Mouse (Mus musculus) midbrain, embryonic 14.5 days (tissue): Measurements from ENCODE around the gene Trim2. TPM values are rescaled to one million over a fixed set of nuclear protein-coding genes. Genes with fewer than 3 reads are reported as not detected.

Experiments used
- ATAC-seq: fragments of 200-750 bp; cut with Nextera tagmentation; 2 replicates; pipeline ENCODE4 v1.8.0; 2017; ENCODE audit warnings: moderate number of reproducible peaks, moderate library complexity; ENCODE audit not compliant: low FRiP score, low TSS enrichment
- DNase-seq: peaks from one replicate; pipeline ENCODE4 v3.0.0-alpha.2; 2015
- H3K27ac ChIP-seq: fragments of 300-500 bp; sonication (generic); replicated peaks from 2 replicates; pipeline ENCODE4 v1.5.1; 2014; ENCODE audit warnings: mild to moderate bottlenecking, low read depth, low read length, moderate library complexity
- H3K27me3 ChIP-seq: fragments of 300-500 bp; sonication (generic); 2 replicates; pipeline ENCODE4 v1.6.1; 2014; ENCODE audit warnings: low read length, control low read depth, mixed read lengths; ENCODE audit not compliant: control insufficient read depth, insufficient read depth
- H3K36me3 ChIP-seq: fragments of 300-500 bp; sonication (generic); 2 replicates; pipeline ENCODE4 v1.6.1; 2014; ENCODE audit warnings: low read length, control low read depth; ENCODE audit not compliant: control insufficient read depth, insufficient read depth
- H3K4me1 ChIP-seq: fragments of 300-500 bp; sonication (generic); 2 replicates; pipeline ENCODE4 v1.6.1; 2014; ENCODE audit warnings: mild to moderate bottlenecking, antibody characterized with exemption, low read length, control low read depth; ENCODE audit not compliant: control insufficient read depth, insufficient read depth
- H3K4me2 ChIP-seq: fragments of 300-500 bp; sonication (generic); 2 replicates; pipeline ENCODE4 v1.6.1; 2014; ENCODE audit warnings: mild to moderate bottlenecking, low read length, moderate library complexity
- H3K4me3 ChIP-seq: fragments of 300-500 bp; sonication (generic); replicated peaks from 2 replicates; pipeline ENCODE4 v1.5.1; 2014; ENCODE audit warnings: low read depth, low read length
- H3K9ac ChIP-seq: fragments of 300-500 bp; sonication (generic); replicated peaks from 2 replicates; pipeline ENCODE4 v1.6.1; 2014; ENCODE audit warnings: mild to moderate bottlenecking, low read length, moderate library complexity
- H3K9me3 ChIP-seq: fragments of 300-500 bp; sonication (generic); 2 replicates; pipeline ENCODE4 v1.6.1; 2016; ENCODE audit warnings: low read length, control low read depth, mixed read lengths; ENCODE audit not compliant: control insufficient read depth
- WGBS: fragments of 180-500 bp; shearing (Covaris S2); extraction: QIAGEN DNeasy Blood & Tissue Kit; methylation state at CpG from one replicate; pipeline ENCODE4 v1.1.7; 2014; 5-methylcytosine and 5-hydroxymethylcytosine counted together
- polyA plus RNA-seq: library from polyadenylated mRNA; unstranded; fragments of >200 nt; fragmentation: Nextera tagmentation; extraction: Ambion mirVana; gene quantifications from 2 replicates; pipeline ENCODE4 v1.2.1, GENCODE M21; 2014

Gene Trim2
- polyA plus RNA-seq, 1 experiment from 2014 or later, result 154 TPM

DNA sequence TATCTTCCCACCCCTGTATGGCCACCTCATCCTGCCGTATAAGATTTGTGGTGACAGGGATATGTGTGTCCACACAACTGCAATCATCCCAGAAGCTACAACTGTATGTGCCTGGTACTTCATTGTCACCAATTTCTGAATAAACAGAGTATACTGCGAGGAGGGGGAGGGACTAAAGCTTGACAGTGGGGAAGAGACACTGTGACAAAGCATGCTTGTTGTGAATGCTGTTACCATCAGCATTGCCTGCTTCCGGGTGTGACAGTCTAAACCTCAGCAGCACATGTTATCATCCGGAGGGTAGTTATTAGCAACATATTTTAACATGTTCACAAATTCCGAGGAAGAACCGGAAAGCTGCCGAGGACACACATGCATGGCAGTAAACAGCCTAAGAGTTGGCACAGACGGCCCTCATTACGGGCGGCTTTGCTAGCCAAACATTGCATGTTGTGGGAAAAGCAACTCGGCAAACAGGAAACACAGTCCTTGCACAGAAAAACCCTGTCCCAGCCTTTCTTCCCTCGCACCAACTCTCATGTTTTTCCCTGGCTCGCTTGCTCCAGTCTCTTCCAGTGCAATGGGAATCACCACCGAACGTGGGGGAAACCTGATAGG, 90.8 kb downstream of the Trim2 start:
- DNase-seq (no peak), ATAC-seq (no peak)
- Histone ChIP-seq H3K27ac (peak overlapping the region; percentile 39; the same call in 1 of the 2 replicates), H3K36me3 (no peaks in the 10 kb centered on the region), H3K27me3 (no peaks in the 10 kb centered on the region), H3K9me3 (no peaks in the 10 kb centered on the region), H3K4me3 (no peak overlapping the region; the same call in 1 of the 2 replicates), H3K4me2 (peak overlapping the region; percentile 77), H3K9ac (0 out of 2 replicates have a peak overlapping the region, but pooled peaks have one; percentile 14), H3K4me1 (peaks cover 52% of the 10 kb centered on the region)
- WGBS, result 77% methylated on average over 15 of the region's 15 CpGs

DNA sequence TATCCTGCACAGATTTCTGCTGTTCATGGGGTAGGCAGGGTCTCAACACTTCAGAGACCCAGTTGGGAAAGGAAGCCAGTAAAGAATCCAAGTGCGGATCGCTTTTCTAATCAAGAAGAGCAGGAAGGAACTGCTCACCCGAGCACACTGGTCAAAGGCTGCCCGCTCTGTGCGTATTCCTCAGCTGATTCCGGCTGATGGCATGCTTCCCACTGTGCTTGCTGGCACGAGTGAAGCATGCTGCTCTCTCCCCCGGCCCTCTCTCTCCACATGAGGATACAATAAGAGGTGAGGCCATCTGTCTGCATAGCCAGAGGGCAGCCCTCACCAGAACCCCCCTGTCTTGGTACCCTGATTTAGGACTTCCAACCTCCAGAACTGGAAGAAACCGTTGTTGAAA, 91.4 kb downstream of the Trim2 start:
- Histone ChIP-seq H3K9me3 (no peaks in the 10 kb centered on the region), H3K4me1 (peaks cover 54% of the 10 kb centered on the region), H3K27ac (peak overlapping the region; percentile 39; the same call in 1 of the 2 replicates), H3K4me2 (peak overlapping the region; percentile 77), H3K4me3 (no peak overlapping the region; the same call in 1 of the 2 replicates), H3K27me3 (no peaks in the 10 kb centered on the region), H3K36me3 (0 out of 2 replicates have a peak, but pooled peaks cover under 1% of the 10 kb centered on the region), H3K9ac (no peak overlapping the region; the same call in 1 of the 2 replicates)
- peak; percentile 68 for DNase-seq
- peak; percentile 22; the same call in 1 of the 2 replicates for ATAC-seq
- 34% methylated on average over 9 of the region's 9 CpGs for WGBS

DNA sequence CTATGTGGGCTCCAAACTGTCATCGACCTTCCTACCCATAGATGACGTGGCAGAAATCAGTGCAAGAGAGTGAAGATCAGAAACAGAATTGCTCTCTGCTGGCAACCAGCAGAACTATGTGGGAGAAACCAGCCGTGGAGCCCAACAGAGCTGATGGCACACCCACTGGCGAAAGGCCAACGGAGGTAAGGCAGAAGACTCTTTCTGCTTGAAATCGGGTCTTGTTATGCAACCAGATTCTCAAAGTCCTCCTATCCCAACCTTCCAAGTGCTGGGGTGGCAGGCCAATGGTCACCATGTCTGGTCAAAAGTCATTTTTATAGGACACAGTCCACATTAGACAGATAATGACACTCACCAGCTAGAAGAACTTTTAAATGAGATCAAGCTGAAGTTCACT, 92.2 kb downstream of the Trim2 start:
- 86% methylated on average over 6 of the region's 6 CpGs for WGBS
- H3K9me3 ChIP-seq, result no peaks in the 10 kb centered on the region
- peaks cover 8% of the 10 kb centered on the region for H3K36me3 ChIP-seq
- H3K27ac ChIP-seq, result no peak overlapping the region
- H3K9ac ChIP-seq, result no peak overlapping the region
- no peak overlapping the region for H3K4me3 ChIP-seq
- H3K27me3 ChIP-seq, result no peaks in the 10 kb centered on the region
- ATAC-seq, result no peak
- peak overlapping the region; percentile 77; the same call in 1 of the 2 replicates for H3K4me2 ChIP-seq
- no peak for DNase-seq
- H3K4me1 ChIP-seq, result peaks cover 55% of the 10 kb centered on the region

DNA sequence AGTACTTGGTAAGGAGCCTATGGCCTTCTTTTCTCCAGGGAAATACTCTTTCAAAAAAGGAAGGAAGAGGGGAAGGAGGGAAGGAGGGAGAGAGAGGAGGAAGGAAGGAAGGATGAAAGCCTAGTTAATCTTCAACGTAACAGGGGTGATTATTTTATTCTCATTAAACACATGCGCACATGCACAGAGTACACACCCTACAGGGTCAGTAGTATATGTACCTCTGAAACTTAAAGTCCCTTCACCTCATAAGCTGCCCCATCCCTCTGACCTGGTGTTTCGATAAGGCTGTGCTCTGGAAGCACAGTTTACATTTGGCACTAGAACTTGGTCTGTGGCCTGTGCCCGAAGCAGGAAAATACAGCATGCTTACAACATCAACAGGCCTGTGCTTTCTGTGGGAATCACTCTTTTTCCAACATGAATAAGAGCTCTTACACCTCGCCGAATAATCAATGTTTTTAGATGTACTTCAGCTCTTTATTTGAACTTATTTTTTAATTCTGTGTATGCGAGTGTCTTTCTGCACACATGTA, 95.3 kb downstream of the Trim2 start:
- H3K4me3 ChIP-seq, result no peak overlapping the region
- ATAC-seq (no peak), DNase-seq (no peak)
- no peak overlapping the region for H3K9ac ChIP-seq
- no peaks in the 10 kb centered on the region for H3K27me3 ChIP-seq
- 89% methylated on average over 7 of the region's 7 CpGs for WGBS
- H3K36me3 ChIP-seq, result peaks cover 38% of the 10 kb centered on the region
- H3K27ac ChIP-seq, result no peak overlapping the region
- H3K4me1 ChIP-seq, result peaks cover 29% of the 10 kb centered on the region
- H3K9me3 ChIP-seq, result no peaks in the 10 kb centered on the region
- no peak overlapping the region for H3K4me2 ChIP-seq

DNA sequence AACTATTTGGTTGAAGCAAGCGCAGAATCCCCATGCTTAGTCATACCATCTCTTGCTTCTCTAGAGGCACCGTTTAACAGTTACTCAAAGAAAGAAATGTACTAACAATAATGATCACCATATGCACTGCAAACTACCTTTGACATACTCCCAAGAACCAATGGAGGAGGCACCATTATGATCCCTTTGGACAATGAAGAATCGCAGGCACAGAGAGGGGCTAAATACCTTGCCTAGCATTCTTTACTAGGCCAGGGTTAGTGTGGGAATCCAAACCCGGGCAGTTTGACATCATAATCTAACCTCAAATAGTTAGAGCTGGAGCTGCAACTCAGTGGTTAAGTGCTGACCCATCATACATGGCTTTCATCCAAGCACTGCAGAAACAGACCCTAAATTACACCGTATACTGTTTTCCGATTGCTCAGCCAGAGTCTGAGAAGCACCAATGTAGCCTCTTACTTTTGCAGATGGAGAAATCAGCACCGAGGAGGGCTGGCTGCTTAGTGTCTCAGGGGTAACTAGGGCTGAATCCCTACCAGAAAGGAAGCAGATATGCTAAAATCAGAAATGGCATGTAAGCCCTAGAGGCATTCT, 97.7 kb downstream of the Trim2 start:
- WGBS, result 85% methylated on average over 7 of the region's 7 CpGs
- Histone ChIP-seq H3K36me3 (peaks cover 58% of the 10 kb centered on the region), H3K4me3 (no peak overlapping the region), H3K4me2 (no peak overlapping the region), H3K27me3 (no peaks in the 10 kb centered on the region), H3K27ac (no peak overlapping the region), H3K9me3 (no peaks in the 10 kb centered on the region), H3K4me1 (peaks cover 7% of the 10 kb centered on the region), H3K9ac (no peak overlapping the region)
- ATAC-seq, result no peak
- no peak for DNase-seq

DNA sequence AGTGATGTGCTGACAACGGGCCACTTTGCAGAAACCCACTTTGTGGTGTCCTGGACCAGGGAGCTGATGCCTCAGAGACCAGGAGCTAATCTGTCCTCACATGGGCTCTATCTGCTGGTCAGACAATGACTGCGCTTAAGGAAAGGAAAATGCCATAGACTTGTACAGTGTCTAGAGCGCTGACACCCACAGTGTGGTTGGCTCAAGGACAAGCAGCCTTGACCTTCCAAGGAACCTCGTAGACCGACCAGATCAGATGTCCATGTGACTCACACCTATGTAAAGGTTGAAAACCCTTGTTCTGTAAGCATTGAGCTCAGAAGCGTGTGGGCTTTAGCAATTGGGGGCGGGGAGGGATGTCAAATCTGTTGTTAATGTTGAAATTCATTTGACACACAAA, 98.2 kb downstream of the Trim2 start:
- Histone ChIP-seq H3K27me3 (no peaks in the 10 kb centered on the region), H3K4me3 (no peak overlapping the region), H3K9ac (no peak overlapping the region), H3K27ac (no peak overlapping the region), H3K4me1 (peaks cover 7% of the 10 kb centered on the region), H3K4me2 (no peak overlapping the region), H3K9me3 (no peaks in the 10 kb centered on the region), H3K36me3 (peaks cover 58% of the 10 kb centered on the region)
- DNase-seq (no peak), ATAC-seq (no peak)
- WGBS, result 94% methylated on average over 7 of the region's 7 CpGs

DNA sequence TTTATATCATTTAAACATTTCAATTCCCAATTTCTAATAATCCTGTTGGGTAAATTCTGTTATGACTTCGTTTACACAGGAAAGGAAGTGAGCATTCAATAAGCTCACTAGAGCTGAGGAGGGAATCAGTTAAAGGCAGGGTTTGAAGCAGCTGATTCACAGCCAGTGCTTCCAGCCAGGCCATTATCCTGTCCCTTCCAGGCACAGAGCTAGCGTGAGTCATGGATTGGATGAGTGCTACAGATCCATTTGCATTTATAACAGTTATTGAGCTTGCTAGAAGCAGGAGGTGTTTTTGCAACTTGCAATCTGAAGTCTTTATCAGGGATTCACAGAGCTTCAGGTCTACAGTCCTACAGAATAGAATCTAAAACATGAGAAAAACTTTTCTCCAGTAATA, 99.3 kb downstream of the Trim2 start:
- H3K9me3 ChIP-seq, result no peaks in the 10 kb centered on the region
- H3K4me3 ChIP-seq, result no peak overlapping the region
- DNase-seq, result no peak
- 66% methylated on average over 2 of the region's 2 CpGs for WGBS
- no peak overlapping the region for H3K27ac ChIP-seq
- no peak for ATAC-seq
- H3K9ac ChIP-seq, result no peak overlapping the region
- H3K27me3 ChIP-seq, result no peaks in the 10 kb centered on the region
- H3K4me2 ChIP-seq, result no peak overlapping the region
- H3K36me3 ChIP-seq, result peaks cover 59% of the 10 kb centered on the region
- H3K4me1 ChIP-seq, result peaks cover 7% of the 10 kb centered on the region

DNA sequence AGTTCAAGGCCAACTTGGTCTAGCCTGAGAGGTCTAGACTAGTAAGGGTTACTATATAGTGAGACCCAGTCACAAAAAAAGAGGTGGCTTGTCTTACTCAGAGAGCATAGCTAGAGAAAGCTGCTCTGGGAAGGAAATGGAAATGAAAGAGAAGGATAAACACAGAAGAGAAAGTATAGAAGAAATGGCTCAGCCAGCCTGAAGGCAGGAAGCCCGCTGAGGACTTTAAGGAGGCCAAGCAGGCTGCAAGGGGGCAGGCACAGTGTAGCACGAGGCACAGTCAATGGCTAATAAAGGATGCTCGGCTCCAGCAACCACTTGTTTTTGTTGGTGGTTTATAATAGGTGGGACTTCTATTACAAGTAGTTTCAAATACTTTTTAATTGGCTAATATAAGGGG, 100.6 kb downstream of the Trim2 start:
- DNase-seq (no peak), ATAC-seq (no peak)
- no peak overlapping the region for H3K4me3 ChIP-seq
- H3K9me3 ChIP-seq, result no peaks in the 10 kb centered on the region
- peaks cover 72% of the 10 kb centered on the region for H3K36me3 ChIP-seq
- WGBS, result 90% methylated on average over 3 of the region's 3 CpGs
- peaks cover 8% of the 10 kb centered on the region for H3K4me1 ChIP-seq
- no peak overlapping the region for H3K9ac ChIP-seq
- no peak overlapping the region for H3K27ac ChIP-seq
- H3K4me2 ChIP-seq, result no peak overlapping the region
- no peaks in the 10 kb centered on the region for H3K27me3 ChIP-seq

DNA sequence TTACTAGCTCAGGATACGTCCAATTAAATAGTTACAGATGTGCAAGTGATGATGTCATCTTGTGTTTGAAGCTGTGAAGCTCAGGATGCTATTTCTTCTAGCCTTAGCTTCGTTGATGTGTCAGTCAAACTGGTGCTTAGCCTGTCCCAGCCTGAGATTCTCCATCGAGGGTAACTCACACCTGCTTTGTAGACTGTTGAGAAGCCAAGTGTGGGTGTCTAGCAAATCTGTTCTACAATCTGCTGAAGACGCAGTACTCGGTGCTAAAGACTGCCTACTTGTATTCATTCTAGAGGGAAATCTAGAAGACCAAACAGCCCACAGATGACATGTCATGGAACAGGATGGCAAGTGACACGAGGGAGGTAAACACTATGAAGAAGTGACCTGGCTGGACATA, 101.0 kb downstream of the Trim2 start:
- ATAC-seq (no peak), DNase-seq (no peak)
- Histone ChIP-seq H3K4me2 (no peak overlapping the region), H3K9me3 (no peaks in the 10 kb centered on the region), H3K4me3 (no peak overlapping the region), H3K27me3 (no peaks in the 10 kb centered on the region), H3K9ac (no peak overlapping the region), H3K36me3 (peaks cover 76% of the 10 kb centered on the region), H3K4me1 (peaks cover 11% of the 10 kb centered on the region), H3K27ac (no peak overlapping the region)
- 93% methylated on average over 6 of the region's 6 CpGs for WGBS
